8 mouse cellular contexts compared by ENCODE assay signal in genomic region chr3:86548091-86549015, GRCm38 (mm10). TPM values are rescaled to one million over a fixed set of nuclear protein-coding genes. Genes with fewer than 3 reads are reported as not detected.
DNase-seq lines count a peak whose midpoint lies in the region.

Gene Mab21l2, minus strand, starts transcription at chr3:86548629.

- intact Hi-C loops in gastrocnemius, postnatal 36 days (cut with DNase I) = loop anchor here (10.0 kb wide), 1 partner anchor 216 kb away; no protein-coding TSS in a partner anchor

- DNase-seq in gastrocnemius, postnatal 4 days (ENCODE audit: low spot score in 2 of 2) = peak; percentile 19 to 48
- no peak for DNase-seq in gastrocnemius, postnatal 36 days
- peak; percentile 98 for DNase-seq in MN1 (ENCODE audit: low spot score)
- DNase-seq in embryo, embryonic 9.5 days (ENCODE audit: extremely low spot score) = peak; percentile 64
- peak; percentile 26 for DNase-seq in induced T-regulatory cell, adult 2 months (ENCODE audit: low read depth)
- DNase-seq in naive thymus-derived CD4-positive, alpha-beta T cell, adult 2 months (ENCODE audit: low read depth) = peak; percentile 7
- DNase-seq in layer of hippocampus, postnatal 14 days (ENCODE audit: low spot score in 2 of 2) = no peak
- DNase-seq in lung, postnatal 25 days (ENCODE audit: low spot score) = no peak

RNA-seq across cellular contexts. Expression of gene Mab21l2, which starts in this region (rescaled TPM):
- 1 to 10 TPM in 1 of 2 experiments, under 1 TPM in 1; 0.74 to 1.9 TPM for total RNA-seq in gastrocnemius, postnatal 4 days (2021)
- under 1 TPM in 1 of 2 experiments, not detected in 1; 0.10 TPM for total RNA-seq in gastrocnemius, postnatal 36 days (2021)
- under 1 TPM in 1 of 2 experiments, not detected in 1; 0.19 TPM for total RNA-seq in layer of hippocampus, postnatal 14 days (2021)

Comparison
In these comparisons a context has a peak if more than half of its experiments do, and no peak if none do; other contexts are left out.
1. DNase-seq: peak in gastrocnemius, postnatal 4 days (2 of 2), MN1 (single experiment), embryo, embryonic 9.5 days (single experiment), induced T-regulatory cell, adult 2 months (single experiment) and naive thymus-derived CD4-positive, alpha-beta T cell, adult 2 months (single experiment); none in gastrocnemius, postnatal 36 days (0 of 2), layer of hippocampus, postnatal 14 days (0 of 2) and lung, postnatal 25 days (single experiment).